Mouse (Mus musculus) embryonic fibroblast, embryonic 13.5 days (primary cell): ENCODE measurements around the gene Cx3cr1.
A peak's percentile ranks its signal among the peaks of the same experiment; 100 is the strongest.

Experiments
- CTCF ChIP-seq: IDR thresholded peaks from 2 replicates; pipeline ENCODE4 v1.5.1; 2011; ENCODE audit warnings: mild to moderate bottlenecking, control low read depth, low read length, moderate library complexity, borderline replicate concordance; ENCODE audit not compliant: insufficient read depth
- POLR2A ChIP-seq: IDR thresholded peaks from 2 replicates; pipeline ENCODE4 v1.6.1; 2011; ENCODE audit warnings: low read depth, mild to moderate bottlenecking, control low read depth, low read length, moderate library complexity

DNA sequence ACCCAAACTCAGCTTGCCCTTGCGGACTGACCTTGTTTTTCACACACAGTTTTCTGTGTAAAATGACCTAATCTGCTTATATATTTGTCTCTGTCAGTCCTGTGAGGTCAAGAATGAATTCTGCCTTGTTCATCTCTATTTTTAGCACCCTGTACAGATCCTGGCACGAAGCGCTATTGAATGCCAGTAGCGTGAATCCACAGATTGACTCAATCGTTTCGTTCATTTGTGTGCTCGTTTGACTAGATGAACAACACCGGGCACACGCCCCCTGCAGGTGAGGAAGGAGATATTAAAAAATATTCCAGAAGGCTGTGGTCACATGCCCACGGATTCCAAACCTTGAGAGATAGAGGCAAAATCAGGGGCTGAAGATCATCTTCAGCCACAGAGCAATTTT lies 58.1 kb downstream of the Cx3cr1 start:
- TF ChIP-seq POLR2A = no peak
- peak; percentile 52; the same call in 1 of the 2 replicates for TF ChIP-seq CTCF
